ENCODE assay signal across 9 mouse cellular contexts in genomic region chr13:17028595-17028994, GRCm38 (mm10).
DNase-seq lines count a peak whose midpoint lies in the region; ATAC-seq and TF ChIP-seq lines count a peak whose summit lies in the region.
"Had no signal": no experiment of that assay in that cellular context is flagged by ENCODE, and none has a peak within 500 bp of the region (broad histone marks: within the 10 kb centered on the region; RNA-seq: fewer than 3 reads in every experiment).

No protein-coding gene starts in this region.

- no peak overlapping the region for H3K4me3 ChIP-seq in embryonic facial prominence, embryonic 11.5 days (ENCODE audit: low read depth, low read length)
- H3K4me3 ChIP-seq in hindbrain, postnatal 0 days (ENCODE audit: low read length): no peak overlapping the region
- H3K4me3 ChIP-seq: midbrain, embryonic 12.5 days had no signal

- H3K9me3 ChIP-seq in embryonic facial prominence, embryonic 11.5 days (replicated peaks; ENCODE audit: control insufficient read depth, low read length): no peaks in the 10 kb centered on the region
- H3K9me3 ChIP-seq in hindbrain, postnatal 0 days (ENCODE audit: low read length): no peaks in the 10 kb centered on the region
- H3K9me3 ChIP-seq: midbrain, embryonic 12.5 days had no signal

- H3K9ac ChIP-seq in embryonic facial prominence, embryonic 11.5 days (replicated peaks; ENCODE audit: low read length): no peak overlapping the region
- H3K9ac ChIP-seq in hindbrain, postnatal 0 days (replicated peaks; ENCODE audit: low read length): no peak overlapping the region
- H3K9ac ChIP-seq: midbrain, embryonic 12.5 days had no signal

- no peaks in the 10 kb centered on the region for H3K4me1 ChIP-seq in embryonic facial prominence, embryonic 11.5 days (ENCODE audit: control insufficient read depth, insufficient read depth, low read length)
- H3K4me1 ChIP-seq in hindbrain, postnatal 0 days (ENCODE audit: insufficient read depth, low read length): no peaks in the 10 kb centered on the region
- H3K4me1 ChIP-seq: midbrain, embryonic 12.5 days had no signal

- H3K4me2 ChIP-seq in embryonic facial prominence, embryonic 11.5 days (ENCODE audit: low read depth, low read length): no peak overlapping the region
- H3K4me2 ChIP-seq in hindbrain, postnatal 0 days (ENCODE audit: low read depth, low read length): no peak overlapping the region
- H3K4me2 ChIP-seq: midbrain, embryonic 12.5 days had no signal

- H3K27me3 ChIP-seq in embryonic facial prominence, embryonic 11.5 days (ENCODE audit: control insufficient read depth, insufficient read depth, low read length): no peaks in the 10 kb centered on the region
- no peaks in the 10 kb centered on the region for H3K27me3 ChIP-seq in hindbrain, postnatal 0 days (ENCODE audit: insufficient read depth, low read length)
- H3K27me3 ChIP-seq: midbrain, embryonic 12.5 days had no signal

- no peak overlapping the region for H3K27ac ChIP-seq in embryonic facial prominence, embryonic 11.5 days (replicated peaks; ENCODE audit: low read depth, low read length)
- H3K27ac ChIP-seq in hindbrain, postnatal 0 days: no peak overlapping the region
- H3K27ac ChIP-seq: midbrain, embryonic 12.5 days had no signal

- WGBS in embryonic facial prominence, embryonic 11.5 days: 52% methylated on average over 3 of the region's 3 CpGs
- 41% methylated on average over 3 of the region's 3 CpGs for WGBS in hindbrain, postnatal 0 days

- no peaks in the 10 kb centered on the region for H3K36me3 ChIP-seq in embryonic facial prominence, embryonic 11.5 days (replicated peaks; ENCODE audit: control insufficient read depth, insufficient read depth, low read depth, low read length)
- no peaks in the 10 kb centered on the region for H3K36me3 ChIP-seq in hindbrain, postnatal 0 days (ENCODE audit: insufficient read depth, low read length)
- H3K36me3 ChIP-seq: midbrain, embryonic 12.5 days had no signal

- peak; percentile 3 for DNase-seq in gastrocnemius, adult 18-20 months (ENCODE audit: low spot score)
- DNase-seq in gastrocnemius, adult 8-10 months (ENCODE audit: low spot score in 2 of 2): no peak
- peak; percentile 41 for DNase-seq in adrenal gland, adult 2 months
- peak; percentile 70 for DNase-seq in embryonic facial prominence, embryonic 11.5 days (ENCODE audit: low spot score)
- DNase-seq in hindbrain, postnatal 0 days (ENCODE audit: low spot score): peak; percentile 80
- DNase-seq in left cerebral cortex, adult 18-20 months (ENCODE audit: low spot score in 2 of 2): peak; percentile 66 to 74
- peak; percentile 21 to 51 for DNase-seq in lung, postnatal 4 days
- peak; percentile 16 for DNase-seq in skeletal muscle tissue, adult 2 months (ENCODE audit: low read depth, low spot score)

- peak; percentile 74 for TF ChIP-seq CTCF in hindbrain, postnatal 0 days (IDR thresholded peaks at IDR 0.05; ENCODE audit: low read depth)

- no peak for ATAC-seq in embryonic facial prominence, embryonic 11.5 days (replicated peaks; ENCODE audit: insufficient number of reproducible peaks, low FRiP score, low TSS enrichment, low read depth)
- ATAC-seq in hindbrain, postnatal 0 days: 0 out of 2 replicates have a peak, but pooled peaks have one; percentile 64

Comparison
In these comparisons a context has a peak if more than half of its experiments do, and no peak if none do; other contexts are left out.
1. DNase-seq: peak in gastrocnemius, adult 18-20 months (single experiment), adrenal gland, adult 2 months (single experiment), embryonic facial prominence, embryonic 11.5 days (single experiment), hindbrain, postnatal 0 days (single experiment), left cerebral cortex, adult 18-20 months (2 of 2), lung, postnatal 4 days (2 of 2) and skeletal muscle tissue, adult 2 months (single experiment); none in gastrocnemius, adult 8-10 months (0 of 2).